8 mouse cellular contexts compared by ENCODE assay signal in the genomic region with DNA sequence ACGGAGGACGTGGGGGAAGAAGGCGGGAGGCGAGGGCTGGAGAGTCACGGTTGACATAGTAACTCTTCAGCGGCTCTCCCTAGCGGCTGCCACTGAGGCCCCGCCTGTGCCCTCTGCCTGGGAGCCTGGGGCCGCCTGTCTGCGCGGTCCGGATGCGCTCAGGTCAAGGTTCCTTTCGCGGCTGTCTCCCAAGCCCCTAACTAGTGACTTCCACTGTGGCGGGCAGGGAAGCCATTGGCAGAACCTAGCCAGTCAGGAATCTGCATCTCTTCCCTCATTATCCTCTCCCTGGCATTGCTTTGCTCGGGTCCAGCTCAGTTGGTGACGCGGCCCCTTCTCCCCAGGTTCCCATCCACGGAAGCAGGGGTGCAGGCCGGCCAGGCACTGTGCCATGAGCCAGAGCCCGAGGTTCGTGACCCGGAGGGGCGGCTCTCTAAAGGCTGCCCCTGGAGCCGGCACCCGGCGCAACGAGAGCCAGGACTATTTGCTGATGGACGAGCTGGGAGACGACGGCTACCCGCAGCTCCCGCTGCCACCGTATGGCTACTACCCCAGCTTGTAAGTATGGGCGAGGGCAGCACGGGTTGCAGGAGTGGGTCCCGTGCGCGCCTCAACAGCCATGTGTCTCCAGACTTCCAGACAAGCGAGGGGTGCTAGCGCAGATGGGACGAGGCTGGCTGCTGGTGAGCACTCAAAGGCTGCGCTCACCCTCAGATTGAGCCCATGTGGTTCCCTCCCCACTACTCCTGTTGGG. TPM values are rescaled to one million over a fixed set of nuclear protein-coding genes. Genes with fewer than 3 reads are reported as not detected.
DNase-seq lines count a peak whose midpoint lies in the region; ATAC-seq and TF ChIP-seq lines count a peak whose summit lies in the region.

TSS of gene Trpc6 (plus strand) at position 102 of the 754 bp plus-strand sequence.

- WGBS in cerebellum, adult 2 months: under 1% methylated on average over 44 of the region's 44 CpGs
- WGBS in heart, embryonic 12.5 days: under 1% methylated on average over 44 of the region's 44 CpGs
- WGBS in kidney, embryonic 15.5 days: under 1% methylated on average over 44 of the region's 44 CpGs
- WGBS in midbrain, embryonic 16.5 days: under 1% methylated on average over 43 of the region's 44 CpGs

- peak; percentile 86 for ATAC-seq in common myeloid progenitor, adult 5-6 weeks (replicated peaks; ENCODE audit: low read depth, poor library complexity, severe bottlenecking)
- peak; percentile 91 for ATAC-seq in heart, embryonic 12.5 days (ENCODE audit: insufficient number of reproducible peaks, low FRiP score)
- ATAC-seq in kidney, embryonic 15.5 days (replicated peaks; ENCODE audit: low FRiP score): peak; percentile 98
- peak; percentile 95 for ATAC-seq in midbrain, embryonic 16.5 days

- no peak within 1 kb of the TSS for H3K27ac ChIP-seq in cerebellum, adult 2 months (ENCODE audit: insufficient read depth, low read length)
- no peak within 1 kb of the TSS for H3K27ac ChIP-seq in heart, embryonic 12.5 days (ENCODE audit: poor library complexity, severe bottlenecking)
- H3K27ac ChIP-seq in kidney, embryonic 15.5 days: no peak within 1 kb of the TSS
- H3K27ac ChIP-seq in midbrain, embryonic 16.5 days (ENCODE audit: low read length): no peak within 1 kb of the TSS

- TF ChIP-seq POLR2A in cerebellum, adult 2 months (IDR thresholded peaks at IDR 0.05; ENCODE audit: borderline replicate concordance, insufficient read depth, low read length): no peak

- peak; percentile 2 to 19 for DNase-seq in cerebellum, adult 2 months
- DNase-seq in cerebellum, adult 9-11 months: no peak
- DNase-seq in liver: peak; percentile 33
- DNase-seq in testis, postnatal 10 days (ENCODE audit: low spot score): peak; percentile 47

- peak within 1 kb of the TSS; percentile 55; the same call in 1 of the 2 replicates for H3K9ac ChIP-seq in heart, embryonic 12.5 days
- peak within 1 kb of the TSS; percentile 42 for H3K9ac ChIP-seq in kidney, embryonic 15.5 days
- H3K9ac ChIP-seq in midbrain, embryonic 16.5 days (ENCODE audit: low read depth, low read length): peak within 1 kb of the TSS; percentile 73

- no peaks in the 10 kb centered on the region for H3K27me3 ChIP-seq in cerebellum, adult 2 months (ENCODE audit: control insufficient read depth, insufficient read depth, low read length)
- H3K27me3 ChIP-seq in heart, embryonic 12.5 days (replicated peaks): 0 out of 2 replicates have a peak, but pooled peaks cover 9% of the 10 kb centered on the region
- H3K27me3 ChIP-seq in kidney, embryonic 15.5 days: peaks cover 13% of the 10 kb centered on the region
- no peaks in the 10 kb centered on the region for H3K27me3 ChIP-seq in midbrain, embryonic 16.5 days (ENCODE audit: control insufficient read depth, insufficient read depth, low read depth, low read length)

- peak within 1 kb of the TSS; percentile 99 for H3K4me2 ChIP-seq in heart, embryonic 12.5 days
- H3K4me2 ChIP-seq in kidney, embryonic 15.5 days: peak within 1 kb of the TSS; percentile 98
- H3K4me2 ChIP-seq in midbrain, embryonic 16.5 days (ENCODE audit: low read length): peak within 1 kb of the TSS; percentile 99

- H3K4me3 ChIP-seq in cerebellum, adult 2 months (replicated peaks; ENCODE audit: insufficient read depth, low read depth, low read length): peak within 1 kb of the TSS; percentile 32
- H3K4me3 ChIP-seq in heart, embryonic 12.5 days: peak within 1 kb of the TSS; percentile 58
- peak within 1 kb of the TSS; percentile 51 for H3K4me3 ChIP-seq in kidney, embryonic 15.5 days (replicated peaks)
- peak within 1 kb of the TSS; percentile 67 for H3K4me3 ChIP-seq in midbrain, embryonic 16.5 days (ENCODE audit: low read depth, low read length)

- no peak for TF ChIP-seq CTCF in cerebellum, adult 2 months (IDR thresholded peaks at IDR 0.05; ENCODE audit: borderline replicate concordance, insufficient read depth, low read depth, low read length)

- no peaks in the 10 kb centered on the region for H3K4me1 ChIP-seq in cerebellum, adult 2 months (ENCODE audit: control insufficient read depth, insufficient read depth, low read length)
- H3K4me1 ChIP-seq in heart, embryonic 12.5 days (replicated peaks): no peaks in the 10 kb centered on the region; the same call in 1 of the 2 replicates
- peaks cover 14% of the 10 kb centered on the region for H3K4me1 ChIP-seq in kidney, embryonic 15.5 days
- H3K4me1 ChIP-seq in midbrain, embryonic 16.5 days (ENCODE audit: control insufficient read depth, insufficient read depth, low read length): peaks cover 8% of the 10 kb centered on the region; the same call in 1 of the 2 replicates

- no peaks in the 10 kb centered on the region for H3K9me3 ChIP-seq in heart, embryonic 12.5 days (replicated peaks)
- no peaks in the 10 kb centered on the region for H3K9me3 ChIP-seq in kidney, embryonic 15.5 days (replicated peaks)
- no peaks in the 10 kb centered on the region for H3K9me3 ChIP-seq in midbrain, embryonic 16.5 days (replicated peaks; ENCODE audit: control insufficient read depth, low read length, poor library complexity, severe bottlenecking)

- no peaks in the 10 kb centered on the region for H3K36me3 ChIP-seq in heart, embryonic 12.5 days
- H3K36me3 ChIP-seq in kidney, embryonic 15.5 days: no peaks in the 10 kb centered on the region
- no peaks in the 10 kb centered on the region for H3K36me3 ChIP-seq in midbrain, embryonic 16.5 days (ENCODE audit: control insufficient read depth, insufficient read depth, low read length)

RNA-seq across cellular contexts. Expression of gene Trpc6, which starts in this region (rescaled TPM):
- 0.74 and 1.1 TPM in 2 replicates for polyA plus RNA-seq in cerebellum, adult 2 months (2012; rRNA removed)
- total RNA-seq in common myeloid progenitor, adult 5-6 weeks (2017): 7.8 and 10.1 TPM in 2 replicates
- 0.96 and 1.4 TPM in 2 replicates for polyA plus RNA-seq in heart, embryonic 12.5 days (2016; fragmentation: Nextera tagmentation; extraction: Ambion mirVana)
- polyA plus RNA-seq in kidney, embryonic 15.5 days (2015; fragmentation: Nextera tagmentation; extraction: Ambion mirVana): 0.93 and 1.4 TPM in 2 replicates
- 0.49 and 0.76 TPM in 2 replicates for polyA plus RNA-seq in midbrain, embryonic 16.5 days (2015; fragmentation: Nextera tagmentation; extraction: Ambion mirVana)

Comparison
In these comparisons a context has a peak if more than half of its experiments do, and no peak if none do; other contexts are left out.
1. Peak in ATAC-seq, H3K4me3 ChIP-seq, H3K9ac ChIP-seq and H3K4me2 ChIP-seq in midbrain, embryonic 16.5 days; RNA of the gene not detected or under 1 TPM.